Mouse (Mus musculus) B cell, adult 67 days (primary cell): ENCODE results near the gene F11. TPM values are rescaled to one million over a fixed set of nuclear protein-coding genes. Genes with fewer than 3 reads are reported as not detected.

Experiments
- total RNA-seq, 2 experiments: library from RNA; stranded (reverse); gene quantifications; 4 replicates each; pipeline ENCODE4 v1.2.4; 2023

F11 gene
- not detected for total RNA-seq

GRCm38 (mm10) chr8:45261920-45262319 lies at the start of gene F11:
Gene F11 (minus strand): TSS chr8:45262031.

GRCm38 (mm10) chr8:45308366-45308765 lies 46.5 kb upstream of the F11 start, which contains the start of gene Gm45753:
Gene Gm45753 (minus strand): TSS chr8:45308466.

GRCm38 (mm10) chr8:45294687-45295086 lies 32.9 kb upstream of the F11 start, which contains the start of gene Klkb1:
Gene Klkb1 (minus strand): TSS chr8:45294859.

Other genes starting within 250 kb of the F11 start
- not detected for gene Mtnr1a, start 192.9 kb downstream of the F11 start, total RNA-seq
- not detected for gene Klkb1, start 32.8 kb upstream of the F11 start, total RNA-seq
- gene Gm45753, start 46.4 kb upstream of the F11 start, total RNA-seq: under 1 TPM in 1 of 2 experiments, not detected in 1; 0.21 TPM
- gene Cyp4v3, start 71.2 kb upstream of the F11 start, total RNA-seq: 10 to 100 TPM in 1 of 2 experiments, 1 to 10 TPM in 1; 8.7 to 10.3 TPM
- 1 to 10 TPM; 1.6 to 1.7 TPM for gene Fam149a, start 120.3 kb upstream of the F11 start, total RNA-seq
- gene Tlr3, start 149.0 kb upstream of the F11 start, total RNA-seq: 10 to 100 TPM; 17.9 to 23.6 TPM
- 10 to 100 TPM; 11.6 to 12.3 TPM for gene Sorbs2, start 245.8 kb upstream of the F11 start, total RNA-seq